Mouse (Mus musculus) heart, embryonic 16.5 days (tissue): ENCODE data around the gene Galnt7. TPM values are rescaled to one million over a fixed set of nuclear protein-coding genes. Genes with fewer than 3 reads are reported as not detected.
"Not testable (repeated sequence)": the region's sequence is repeated elsewhere in the genome, so short reads cannot be mapped to it uniquely, and the experiment has no call there.

Experiments used
- ATAC-seq: fragments of 200-750 bp; cut with Nextera tagmentation; replicated peaks from 2 replicates; pipeline ENCODE4 v1.8.0; 2017; ENCODE audit warnings: moderate number of reproducible peaks; ENCODE audit not compliant: insufficient read depth, low FRiP score; ENCODE audit errors: extremely low read depth
- H3K27ac ChIP-seq: fragments of 300-500 bp; sonication (generic); 2 replicates; pipeline ENCODE4 v1.5.1; 2014; ENCODE audit warnings: mild to moderate bottlenecking, low read length, control low read depth, moderate library complexity
- H3K27me3 ChIP-seq: fragments of 300-500 bp; sonication (generic); 2 replicates; pipeline ENCODE4 v1.6.1; 2014; ENCODE audit warnings: low read length, mixed read lengths; ENCODE audit not compliant: control insufficient read depth, insufficient read depth
- H3K36me3 ChIP-seq: fragments of 300-500 bp; sonication (generic); 2 replicates; pipeline ENCODE4 v1.6.1; 2014; ENCODE audit not compliant: control insufficient read depth, insufficient read depth
- H3K4me1 ChIP-seq: fragments of 300-500 bp; sonication (generic); 2 replicates; pipeline ENCODE4 v1.6.1; 2014; ENCODE audit warnings: low read length, mixed read lengths; ENCODE audit not compliant: control insufficient read depth, insufficient read depth
- H3K4me2 ChIP-seq: fragments of 300-500 bp; sonication (generic); 2 replicates; pipeline ENCODE4 v1.6.1; 2014; ENCODE audit warnings: low read depth, mild to moderate bottlenecking, control low read depth, low read length
- H3K4me3 ChIP-seq: fragments of 300-500 bp; sonication (generic); 2 replicates; pipeline ENCODE4 v1.5.1; 2014; ENCODE audit warnings: mild to moderate bottlenecking, control low read depth, low read length
- H3K9ac ChIP-seq: fragments of 300-500 bp; sonication (generic); 2 replicates; pipeline ENCODE4 v1.6.1; 2014; ENCODE audit warnings: low read length, control low read depth
- H3K9me3 ChIP-seq: fragments of 300-500 bp; sonication (generic); replicated peaks from 2 replicates; pipeline ENCODE4 v1.6.1; 2016; ENCODE audit warnings: low read length; ENCODE audit not compliant: control insufficient read depth
- whole genome bisulfite sequencing: fragments of 180-500 bp; shearing (Covaris S2); extraction: QIAGEN DNeasy Blood & Tissue Kit; methylation state at CpG from one replicate; pipeline ENCODE4 v1.1.7; 2014; 5-methylcytosine and 5-hydroxymethylcytosine counted together
- polyA plus RNA-seq: library from polyadenylated mRNA; unstranded; fragments of >200 nt; fragmentation: Nextera tagmentation; extraction: Ambion mirVana; gene quantifications from 2 replicates; pipeline ENCODE4 v1.2.1, GENCODE M21; 2015

The Galnt7 gene
- polyA plus RNA-seq, 1 experiment from 2014 or later, result 7.1 TPM

GRCm38 (mm10) chr8:57511316-57512118, 141.3 kb downstream of the Galnt7 start, which contains the start of gene Hmgb2:
Gene Hmgb2, plus strand, starts transcription at chr8:57511907.
- peak within 1 kb of the TSS; percentile 97 for H3K4me3 ChIP-seq
- under 1% methylated on average over 63 of the region's 63 CpGs for WGBS

GRCm38 (mm10) chr8:57510791-57511315, 142.0 kb downstream of the Galnt7 start:
- Histone ChIP-seq H3K36me3 (peaks cover 3% of the 10 kb centered on the region; the same call in 1 of the 2 replicates), H3K4me2 (peak overlapping the region; percentile 81), H3K27me3 (no peaks in the 10 kb centered on the region), H3K9ac (peak overlapping the region; percentile 86), H3K9me3 (no peaks in the 10 kb centered on the region), H3K4me1 (peaks cover 8% of the 10 kb centered on the region), H3K27ac (peak overlapping the region; percentile 84), H3K4me3 (peak overlapping the region; percentile 97)
- WGBS, result 2% methylated on average over 31 of the region's 31 CpGs
- 0 out of 2 replicates have a peak, but pooled peaks have one; percentile 1 for ATAC-seq

More at GRCm38 (mm10) chr8:57511316-57512118, 141.3 kb downstream of the Galnt7 start, which contains the start of gene Hmgb2:
- H3K27me3 ChIP-seq, result no peaks in the 10 kb centered on the region
- H3K36me3 ChIP-seq, result peaks cover 7% of the 10 kb centered on the region
- H3K27ac ChIP-seq, result peak within 1 kb of the TSS; percentile 100
- peak; percentile 99 for ATAC-seq
- peaks cover 8% of the 10 kb centered on the region for H3K4me1 ChIP-seq
- peak within 1 kb of the TSS; percentile 81 for H3K4me2 ChIP-seq
- H3K9me3 ChIP-seq, result no peaks in the 10 kb centered on the region
- H3K9ac ChIP-seq, result peak within 1 kb of the TSS; percentile 100

- no peak overlapping the region for H3K27ac ChIP-seq
- peaks cover 3% of the 10 kb centered on the region for H3K4me1 ChIP-seq
- H3K9me3 ChIP-seq, result no peaks in the 10 kb centered on the region
- no peaks in the 10 kb centered on the region for H3K27me3 ChIP-seq
- H3K4me2 ChIP-seq, result no peak overlapping the region
- no peaks in the 10 kb centered on the region for H3K36me3 ChIP-seq
- H3K9ac ChIP-seq, result no peak overlapping the region
- 68% methylated on average over 4 of the region's 4 CpGs for WGBS
- ATAC-seq, result no peak
- H3K4me3 ChIP-seq, result no peak overlapping the region
Measured at GRCm38 (mm10) chr8:57508657-57509056, 144.2 kb downstream of the Galnt7 start.

GRCm38 (mm10) chr8:57507556-57508063, 145.2 kb downstream of the Galnt7 start:
- H3K4me1 ChIP-seq, result peaks cover 3% of the 10 kb centered on the region; the same call in 1 of the 2 replicates
- H3K4me2 ChIP-seq, result no peak overlapping the region
- ATAC-seq, result no peak
- 87% methylated on average over 4 of the region's 4 CpGs for WGBS
- peaks cover 3% of the 10 kb centered on the region; the same call in 1 of the 2 replicates for H3K9me3 ChIP-seq
- H3K36me3 ChIP-seq, result no peaks in the 10 kb centered on the region
- no peaks in the 10 kb centered on the region for H3K27me3 ChIP-seq
- no peak overlapping the region for H3K9ac ChIP-seq
- no peak overlapping the region for H3K4me3 ChIP-seq
- no peak overlapping the region for H3K27ac ChIP-seq

- 81% methylated on average over 1 of the region's 1 CpGs for WGBS
- H3K4me2 ChIP-seq, H3K9me3 ChIP-seq, H3K4me3 ChIP-seq, ATAC-seq, H3K9ac ChIP-seq, H3K36me3 ChIP-seq, H3K27me3 ChIP-seq, H3K4me1 ChIP-seq: not testable (repeated sequence)
- H3K27ac ChIP-seq, result peak overlapping the region; percentile 34; the same call in 1 of the 2 replicates
Measured at GRCm38 (mm10) chr8:57505500-57505899, 147.3 kb downstream of the Galnt7 start.

GRCm38 (mm10) chr8:57503641-57504040, 149.2 kb downstream of the Galnt7 start:
- peaks cover 3% of the 10 kb centered on the region; the same call in 1 of the 2 replicates for H3K9me3 ChIP-seq
- no peak overlapping the region for H3K27ac ChIP-seq
- WGBS, result 51% methylated on average over 5 of the region's 5 CpGs
- H3K9ac ChIP-seq, result no peak overlapping the region
- no peak for ATAC-seq
- no peaks in the 10 kb centered on the region for H3K27me3 ChIP-seq
- H3K4me2 ChIP-seq, result no peak overlapping the region
- no peaks in the 10 kb centered on the region for H3K36me3 ChIP-seq
- no peak overlapping the region for H3K4me3 ChIP-seq
- H3K4me1 ChIP-seq, result peaks cover 3% of the 10 kb centered on the region

GRCm38 (mm10) chr8:57498847-57499511, 153.9 kb downstream of the Galnt7 start:
- H3K4me3 ChIP-seq, result peak overlapping the region; percentile 22
- H3K27ac ChIP-seq, result peak overlapping the region; percentile 42; the same call in 1 of the 2 replicates
- H3K9ac ChIP-seq, result peak overlapping the region; percentile 21; the same call in 1 of the 2 replicates
- no peak for ATAC-seq
- peaks cover 3% of the 10 kb centered on the region; the same call in 1 of the 2 replicates for H3K9me3 ChIP-seq
- 0 out of 2 replicates have a peak, but pooled peaks cover 2% of the 10 kb centered on the region for H3K36me3 ChIP-seq
- H3K27me3 ChIP-seq, result no peaks in the 10 kb centered on the region
- WGBS, result 45% methylated on average over 17 of the region's 17 CpGs
- peaks cover 7% of the 10 kb centered on the region for H3K4me1 ChIP-seq
- peak overlapping the region; percentile 47 for H3K4me2 ChIP-seq

- no peak for ATAC-seq
- H3K9me3 ChIP-seq, result peaks cover 3% of the 10 kb centered on the region; the same call in 1 of the 2 replicates
- peaks cover 7% of the 10 kb centered on the region for H3K4me1 ChIP-seq
- H3K9ac ChIP-seq, result peak overlapping the region; percentile 21; the same call in 1 of the 2 replicates
- peak overlapping the region; percentile 42; the same call in 1 of the 2 replicates for H3K27ac ChIP-seq
- H3K27me3 ChIP-seq, result no peaks in the 10 kb centered on the region
- 0 out of 2 replicates have a peak, but pooled peaks cover 3% of the 10 kb centered on the region for H3K36me3 ChIP-seq
- WGBS, result 63% methylated on average over 8 of the region's 8 CpGs
- H3K4me3 ChIP-seq, result peak overlapping the region; percentile 22
- peak overlapping the region; percentile 47 for H3K4me2 ChIP-seq
Measured at GRCm38 (mm10) chr8:57498494-57498846, 154.4 kb downstream of the Galnt7 start.
